In genomic region chr17:46864566-46865195, GRCm38 (mm10) we compare ENCODE assay signal across 26 mouse cellular contexts. TPM values are rescaled to one million over a fixed set of nuclear protein-coding genes. Genes with fewer than 3 reads are reported as not detected.
DNase-seq lines count a peak whose midpoint lies in the region; ATAC-seq and TF ChIP-seq lines count a peak whose summit lies in the region.
"Had no signal": no experiment of that assay in that cellular context is flagged by ENCODE, and none has a peak within 500 bp of the region (broad histone marks: within the 10 kb centered on the region; RNA-seq: fewer than 3 reads in every experiment).

No protein-coding gene starts in this region.

- no peak for TF ChIP-seq CTCF in kidney, postnatal 0 days (IDR thresholded peaks at IDR 0.05; ENCODE audit: low read depth)
- TF ChIP-seq CTCF in G1E (IDR thresholded peaks at IDR 0.05; ENCODE audit: low read depth, low read length), result no peak
- no peak for TF ChIP-seq CTCF in liver, embryonic 14.5 days (IDR thresholded peaks at IDR 0.05; ENCODE audit: low read depth)

- 36% methylated on average over 7 of the region's 7 CpGs for WGBS in kidney, postnatal 0 days
- 40% methylated on average over 7 of the region's 7 CpGs for WGBS in liver, embryonic 14.5 days (ENCODE audit: insufficient replicate concordance)
- 76% methylated on average over 7 of the region's 7 CpGs for WGBS in forebrain, embryonic 15.5 days

- H3K27ac ChIP-seq in kidney, postnatal 0 days, result no peak overlapping the region
- no peak overlapping the region for H3K27ac ChIP-seq in liver, embryonic 14.5 days
- H3K27ac ChIP-seq in forebrain, embryonic 15.5 days (replicated peaks), result no peak overlapping the region
- H3K27ac ChIP-seq: embryonic facial prominence, embryonic 10.5 days; hindbrain, embryonic 15.5 days; midbrain, embryonic 12.5 days; neural tube, embryonic 13.5 days had no signal

- ATAC-seq in kidney, postnatal 0 days (replicated peaks; ENCODE audit: low FRiP score, low read depth), result no peak
- peak; percentile 54 for ATAC-seq in G1E (ENCODE audit: extremely low read depth, insufficient number of reproducible peaks, low FRiP score, poor library complexity, severe bottlenecking)
- ATAC-seq in liver, embryonic 14.5 days (ENCODE audit: insufficient read depth), result peak; percentile 70; the same call in 1 of the 2 replicates
- no peak for ATAC-seq in forebrain, embryonic 15.5 days (replicated peaks)
- ATAC-seq in activated CD4-positive, CD25-positive, alpha-beta regulatory T cell, adult 4 months, result no peak
- ATAC-seq: intestine, embryonic 16.5 days had no signal

- TF ChIP-seq EP300 in liver, embryonic 14.5 days (IDR thresholded peaks at IDR 0.05; ENCODE audit: low read depth), result peak; percentile 34; the same call in 1 of the 2 replicates

- DNase-seq in kidney, postnatal 0 days (ENCODE audit: low spot score), result no peak
- DNase-seq in kidney, postnatal 36 days, result no peak
- no peak for DNase-seq in G1E (ENCODE audit: low spot score)
- DNase-seq in c-Kit-positive CD71-positive TER-119-positive erythroid progenitor cells, embryonic 14.5 days (ENCODE audit: low spot score), result peak; percentile 39
- peak in 1 of 3 experiments; percentile 37 for DNase-seq in liver, embryonic 14.5 days (ENCODE audit: low read depth in 3 of 3, low spot score in 3 of 3)
- DNase-seq: adrenal gland, adult 8-10 months; cerebellum, adult 18-20 months; cerebellum, postnatal 36 days; gastrocnemius, postnatal 10 days; lung, adult 18-20 months; lung, postnatal 4 days; spleen, adult 18-20 months; thymus, postnatal 36 days had no signal

- no peaks in the 10 kb centered on the region for H3K4me1 ChIP-seq in kidney, postnatal 0 days (replicated peaks; ENCODE audit: insufficient read depth, low read length)
- peaks cover 32% of the 10 kb centered on the region for H3K4me1 ChIP-seq in G1E (ENCODE audit: insufficient read depth, low read depth, low read length)
- H3K4me1 ChIP-seq in liver, embryonic 14.5 days (replicated peaks; ENCODE audit: control insufficient read depth in 2 of 2, insufficient read depth in 2 of 2, low read length in 1 of 2), result peaks cover 0 to 9% of the 10 kb centered on the region in 2 experiments; a peak in 2 of 4 replicates
- peaks cover 11% of the 10 kb centered on the region for H3K4me1 ChIP-seq in forebrain, embryonic 15.5 days

- no peaks in the 10 kb centered on the region for H3K27me3 ChIP-seq in kidney, postnatal 0 days (ENCODE audit: insufficient read depth, low read length)
- no peaks in the 10 kb centered on the region for H3K27me3 ChIP-seq in G1E (ENCODE audit: insufficient read depth, low read length)
- H3K27me3 ChIP-seq in liver, embryonic 14.5 days (ENCODE audit: control insufficient read depth, insufficient read depth, low read length), result no peaks in the 10 kb centered on the region
- H3K27me3 ChIP-seq in forebrain, embryonic 15.5 days, result no peaks in the 10 kb centered on the region
- H3K27me3 ChIP-seq: hindbrain, embryonic 15.5 days; midbrain, embryonic 12.5 days; neural tube, embryonic 13.5 days had no signal

- peak overlapping the region; percentile 14; the same call in 1 of the 2 replicates for H3K4me2 ChIP-seq in kidney, postnatal 0 days (ENCODE audit: low read length)
- no peak overlapping the region for H3K4me2 ChIP-seq in liver, embryonic 14.5 days (ENCODE audit: low read depth)
- H3K4me2 ChIP-seq in forebrain, embryonic 15.5 days (replicated peaks), result no peak overlapping the region
- H3K4me2 ChIP-seq: hindbrain, embryonic 15.5 days; midbrain, embryonic 12.5 days; neural tube, embryonic 13.5 days had no signal

- no peak overlapping the region for H3K4me3 ChIP-seq in kidney, postnatal 0 days (replicated peaks; ENCODE audit: low read depth, low read length)
- peak overlapping the region; percentile 54; the same call in 1 of the 2 replicates for H3K4me3 ChIP-seq in G1E (ENCODE audit: low read depth, low read length)
- H3K4me3 ChIP-seq in liver, embryonic 14.5 days (ENCODE audit: insufficient read depth in 1 of 2, low read depth in 2 of 2, low read length in 2 of 2), result no peak overlapping the region
- H3K4me3 ChIP-seq in forebrain, embryonic 15.5 days, result no peak overlapping the region
- H3K4me3 ChIP-seq: embryonic facial prominence, embryonic 10.5 days; erythroblast, embryonic 14.5 days; hindbrain, embryonic 15.5 days; midbrain, embryonic 12.5 days; neural tube, embryonic 13.5 days had no signal

- H3K36me3 ChIP-seq in kidney, postnatal 0 days (ENCODE audit: insufficient read depth, low read length), result no peaks in the 10 kb centered on the region
- peaks cover 9% of the 10 kb centered on the region for H3K36me3 ChIP-seq in G1E (replicated peaks)
- no peaks in the 10 kb centered on the region for H3K36me3 ChIP-seq in liver, embryonic 14.5 days (replicated peaks; ENCODE audit: control insufficient read depth, insufficient read depth, low read depth)
- H3K36me3 ChIP-seq in forebrain, embryonic 15.5 days, result no peaks in the 10 kb centered on the region
- H3K36me3 ChIP-seq: embryonic facial prominence, embryonic 10.5 days; hindbrain, embryonic 15.5 days; midbrain, embryonic 12.5 days; neural tube, embryonic 13.5 days had no signal

- no peak overlapping the region for H3K9ac ChIP-seq in kidney, postnatal 0 days (ENCODE audit: low read depth, low read length)
- H3K9ac ChIP-seq in liver, embryonic 14.5 days (replicated peaks), result no peak overlapping the region
- H3K9ac ChIP-seq in forebrain, embryonic 15.5 days (replicated peaks), result no peak overlapping the region
- H3K9ac ChIP-seq: hindbrain, embryonic 15.5 days; midbrain, embryonic 12.5 days; neural tube, embryonic 13.5 days had no signal

- no peaks in the 10 kb centered on the region for H3K9me3 ChIP-seq in kidney, postnatal 0 days (replicated peaks; ENCODE audit: low read length)
- no peaks in the 10 kb centered on the region for H3K9me3 ChIP-seq in G1E (replicated peaks)
- H3K9me3 ChIP-seq in liver, embryonic 14.5 days (ENCODE audit: control insufficient read depth, low read length), result no peaks in the 10 kb centered on the region
- H3K9me3 ChIP-seq in forebrain, embryonic 15.5 days, result no peaks in the 10 kb centered on the region
- H3K9me3 ChIP-seq: embryonic facial prominence, embryonic 10.5 days; hindbrain, embryonic 15.5 days; midbrain, embryonic 12.5 days; neural tube, embryonic 13.5 days had no signal

RNA-seq across cellular contexts. Expression of gene Bicral, which starts 6.4 kb away (rescaled TPM):
- polyA plus RNA-seq in kidney, postnatal 0 days (2015; fragmentation: Nextera tagmentation; extraction: Ambion mirVana), result 2.9 and 4.1 TPM in 2 replicates
- total RNA-seq in G1E (2014; fragmentation: Nextera tagmentation) (34.4 and 41.2 TPM in 2 replicates), G1E (2017) (9.2 and 13.4 TPM in 2 replicates)
- 10.7 and 12.9 TPM in 2 replicates for polyA plus RNA-seq in G1E (2012)
- polyA plus RNA-seq in liver, embryonic 14.5 days (2012; rRNA removed), result 2.5 and 3.0 TPM in 2 replicates
- 3.4 and 3.5 TPM in 2 replicates for polyA plus RNA-seq in liver, embryonic 14.5 days (2014; fragmentation: Nextera tagmentation; extraction: Ambion mirVana)
- polyA plus RNA-seq in forebrain, embryonic 15.5 days (2015; fragmentation: Nextera tagmentation; extraction: Ambion mirVana), result 8.9 and 9.2 TPM in 2 replicates
- 1 to 10 TPM; 8.3 to 8.5 TPM for polyA plus RNA-seq in activated CD4-positive, CD25-positive, alpha-beta regulatory T cell, adult 4 months (2017; shearing (Covaris generic))

RNA-seq across cellular contexts. Expression of gene Tbcc, which starts 25.8 kb away (rescaled TPM):
- 58.2 and 71.4 TPM in 2 replicates for polyA plus RNA-seq in kidney, postnatal 0 days (2015; fragmentation: Nextera tagmentation; extraction: Ambion mirVana)
- total RNA-seq in G1E (2014; fragmentation: Nextera tagmentation) (7.5 and 10.1 TPM in 2 replicates), G1E (2017) (18.6 and 21.3 TPM in 2 replicates)
- polyA plus RNA-seq in G1E (2012), result 20.0 and 27.5 TPM in 2 replicates
- 9.3 and 9.4 TPM in 2 replicates for polyA plus RNA-seq in liver, embryonic 14.5 days (2012; rRNA removed)
- 21.8 and 23.1 TPM in 2 replicates for polyA plus RNA-seq in liver, embryonic 14.5 days (2014; fragmentation: Nextera tagmentation; extraction: Ambion mirVana)
- polyA plus RNA-seq in forebrain, embryonic 15.5 days (2015; fragmentation: Nextera tagmentation; extraction: Ambion mirVana), result 65.9 and 68.6 TPM in 2 replicates
- 10 to 100 TPM; 10.4 to 12.4 TPM for polyA plus RNA-seq in activated CD4-positive, CD25-positive, alpha-beta regulatory T cell, adult 4 months (2017; shearing (Covaris generic))

RNA-seq across cellular contexts. Expression of gene Prph2, which starts 45.6 kb away (rescaled TPM):
- polyA plus RNA-seq in kidney, postnatal 0 days (2015; fragmentation: Nextera tagmentation; extraction: Ambion mirVana), result 0.11 and 0.16 TPM in 2 replicates
- total RNA-seq in G1E (2014; fragmentation: Nextera tagmentation), result not detected in 2 replicates
- total RNA-seq in G1E (2017), result 0.05 TPM in 1 of 2 replicates, not detected in the other
- not detected in 2 replicates for polyA plus RNA-seq in G1E (2012)
- not detected in 2 replicates for polyA plus RNA-seq in liver, embryonic 14.5 days (2012; rRNA removed)
- polyA plus RNA-seq in liver, embryonic 14.5 days (2014; fragmentation: Nextera tagmentation; extraction: Ambion mirVana), result not detected in 2 replicates
- polyA plus RNA-seq in forebrain, embryonic 15.5 days (2015; fragmentation: Nextera tagmentation; extraction: Ambion mirVana), result not detected in 2 replicates
- not detected for polyA plus RNA-seq in activated CD4-positive, CD25-positive, alpha-beta regulatory T cell, adult 4 months (2017; shearing (Covaris generic))
- total RNA-seq: adrenal gland, adult 8-10 months; gastrocnemius, postnatal 10 days; heart, postnatal 25 days; layer of hippocampus, postnatal 14 days; left cerebral cortex, postnatal 36 days had no signal
- polyA plus RNA-seq: embryonic facial prominence, embryonic 10.5 days; erythroblast, embryonic 14.5 days; intestine, embryonic 16.5 days; large intestine, adult 2 months; midbrain, embryonic 12.5 days; neural tube, embryonic 13.5 days; stomach, embryonic 16.5 days had no signal

Comparison
In these comparisons a context has a peak if more than half of its experiments do, and no peak if none do; other contexts are left out.
1. ATAC-seq: peak in G1E (single experiment) and liver, embryonic 14.5 days (single experiment); none in kidney, postnatal 0 days (single experiment), forebrain, embryonic 15.5 days (single experiment) and activated CD4-positive, CD25-positive, alpha-beta regulatory T cell, adult 4 months (single experiment).